Mouse (Mus musculus): ENCODE measurements around the gene Btg2. TPM values are rescaled to one million over a fixed set of nuclear protein-coding genes. Genes with fewer than 3 reads are reported as not detected.

The Btg2 gene
- polyA plus RNA-seq, 1 experiment: 19.8 TPM

DNA sequence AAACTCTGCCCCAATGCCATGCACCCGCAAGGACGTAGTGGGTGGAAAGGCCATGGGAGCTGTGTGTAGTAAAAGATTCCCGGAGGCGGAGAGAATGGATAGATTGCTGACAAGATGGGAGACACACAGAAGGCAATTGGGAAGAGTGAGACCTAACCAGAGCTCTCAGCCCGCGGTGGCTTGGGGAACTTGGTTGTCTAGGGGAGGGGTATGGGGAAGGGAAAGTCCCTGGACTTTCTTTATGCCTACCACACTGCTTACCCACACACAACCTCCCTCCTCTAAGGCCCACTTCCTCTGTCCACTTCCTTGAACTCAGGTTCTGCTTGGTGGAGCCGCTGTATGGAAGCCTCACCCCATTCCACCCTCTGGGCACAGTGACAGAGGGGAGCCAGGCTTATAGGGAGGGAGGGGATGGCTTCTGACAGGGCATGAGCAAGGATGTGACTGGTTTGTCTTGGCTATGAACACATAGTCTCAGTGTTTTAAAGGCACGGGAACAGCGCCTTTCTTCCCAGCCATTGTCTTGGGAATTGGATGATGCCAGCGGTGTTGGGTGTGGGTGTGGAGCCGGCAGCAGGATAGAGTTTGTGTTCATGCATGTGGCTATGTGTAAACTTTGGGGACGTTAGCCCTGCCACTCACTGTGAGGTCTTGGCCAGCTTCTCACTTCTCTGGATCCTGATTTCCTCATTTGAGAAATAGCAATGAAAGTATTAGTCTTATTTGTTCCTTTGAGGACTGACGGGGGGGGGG, 15.0 kb upstream of the Btg2 start:
- Histone ChIP-seq H3K4me1 (ENCODE audit: control insufficient read depth, insufficient read depth, low read length) (peaks cover 7% of the 10 kb centered on the region), H3K4me3 (ENCODE audit: insufficient read depth, low read length) (no peak overlapping the region), H3K27ac (ENCODE audit: insufficient read depth, low read length) (peak overlapping the region; percentile 57)
- TF ChIP-seq CTCF (IDR thresholded peaks at IDR 0.05; ENCODE audit: extremely low read depth, insufficient read depth, low read length): no peak
- no peak for TF ChIP-seq POLR2A (IDR thresholded peaks at IDR 0.05; ENCODE audit: extremely low read depth, insufficient read depth, low read length)

DNA sequence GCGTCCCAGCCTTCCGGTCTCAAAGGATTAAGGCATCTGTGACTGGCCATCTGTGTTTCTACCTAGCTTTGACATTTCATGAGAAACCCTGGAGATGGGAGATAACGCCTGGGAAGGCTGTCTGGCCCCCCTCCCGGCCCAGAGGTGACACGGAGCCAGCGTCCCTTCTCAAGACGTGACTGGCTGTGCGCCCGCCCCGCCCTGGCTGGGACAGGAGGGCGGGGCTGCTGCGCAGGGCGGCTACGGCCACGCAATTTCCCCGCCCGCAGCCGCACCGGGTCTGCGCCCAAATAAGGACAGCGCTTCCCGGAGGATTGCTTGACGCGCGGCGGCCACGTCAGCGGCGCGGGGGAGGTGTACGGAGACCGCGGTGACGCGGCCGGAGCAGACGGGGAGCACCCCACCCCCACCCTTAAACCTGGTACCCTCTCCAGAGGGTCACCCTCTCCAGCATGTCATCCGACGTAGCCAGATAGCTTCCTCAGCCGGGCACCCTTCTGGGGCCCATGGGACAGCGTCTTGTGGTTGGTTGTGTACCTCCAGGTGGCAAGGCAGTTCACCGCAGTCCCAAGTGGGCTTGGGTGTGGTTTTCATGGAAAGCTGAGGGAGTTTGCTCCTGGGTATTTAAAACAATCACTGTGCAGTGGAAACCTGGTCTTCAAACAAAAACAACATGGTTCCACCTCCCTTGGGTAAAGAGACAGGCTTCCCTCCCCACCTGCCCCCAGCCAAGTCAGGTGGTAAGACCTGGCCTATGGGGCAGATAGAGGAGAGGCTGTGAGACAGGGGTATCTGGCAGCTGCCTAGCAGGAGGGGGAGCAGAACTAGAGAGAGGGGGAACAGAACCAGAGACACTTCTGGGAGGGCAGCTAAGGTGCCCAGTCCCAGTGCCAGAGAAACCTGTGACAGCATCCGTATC, 14.2 kb upstream of the Btg2 start:
- no peak for TF ChIP-seq CTCF (IDR thresholded peaks at IDR 0.05; ENCODE audit: extremely low read depth, insufficient read depth, low read length)
- 0 out of 2 replicates have a peak, but pooled peaks have one; percentile 33 for TF ChIP-seq POLR2A (IDR thresholded peaks at IDR 0.05; ENCODE audit: extremely low read depth, insufficient read depth, low read length)
- peaks cover 6% of the 10 kb centered on the region for H3K4me1 ChIP-seq (ENCODE audit: control insufficient read depth, insufficient read depth, low read length)
- H3K27ac ChIP-seq (ENCODE audit: insufficient read depth, low read length): peak overlapping the region; percentile 57
- H3K4me3 ChIP-seq (ENCODE audit: insufficient read depth, low read length): peak overlapping the region; percentile 24

DNA sequence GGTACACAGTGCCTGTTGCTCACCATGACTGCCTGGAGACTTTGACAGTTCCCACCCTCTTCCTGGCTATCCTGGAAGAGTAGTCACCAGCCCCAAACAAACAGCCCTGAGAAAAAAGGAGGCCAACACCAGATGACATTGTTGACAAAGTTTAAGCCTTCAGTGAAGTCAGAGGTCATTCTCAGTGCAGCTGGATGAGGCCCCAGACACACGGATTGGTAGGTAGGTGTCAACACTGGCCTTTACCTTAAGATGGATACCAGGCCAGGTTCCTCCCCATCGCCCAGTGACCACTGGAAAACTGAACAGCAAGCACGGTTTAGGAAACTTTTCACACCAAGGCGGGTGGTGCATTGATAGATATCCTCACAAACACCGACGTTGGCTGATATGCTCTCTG, 13.4 kb upstream of the Btg2 start:
- TF ChIP-seq CTCF (IDR thresholded peaks at IDR 0.05; ENCODE audit: extremely low read depth, insufficient read depth, low read length) (no peak), POLR2A (IDR thresholded peaks at IDR 0.05; ENCODE audit: extremely low read depth, insufficient read depth, low read length) (no peak)
- Histone ChIP-seq H3K4me1 (ENCODE audit: control insufficient read depth, insufficient read depth, low read length) (peaks cover 6% of the 10 kb centered on the region), H3K4me3 (ENCODE audit: insufficient read depth, low read length) (peak overlapping the region; percentile 24), H3K27ac (ENCODE audit: insufficient read depth, low read length) (peak overlapping the region; percentile 22; the same call in 1 of the 2 replicates)

- no peak overlapping the region for H3K27ac ChIP-seq (ENCODE audit: insufficient read depth, low read length)
- no peak for TF ChIP-seq POLR2A (IDR thresholded peaks at IDR 0.05; ENCODE audit: extremely low read depth, insufficient read depth, low read length)
- TF ChIP-seq CTCF (IDR thresholded peaks at IDR 0.05; ENCODE audit: extremely low read depth, insufficient read depth, low read length): no peak
- H3K4me3 ChIP-seq (ENCODE audit: insufficient read depth, low read length): no peak overlapping the region
- peaks cover 6% of the 10 kb centered on the region for H3K4me1 ChIP-seq (ENCODE audit: control insufficient read depth, insufficient read depth, low read length)
Observed at GRCm38 (mm10) chr1:134091851-134092250, 12.9 kb upstream of the Btg2 start.

DNA sequence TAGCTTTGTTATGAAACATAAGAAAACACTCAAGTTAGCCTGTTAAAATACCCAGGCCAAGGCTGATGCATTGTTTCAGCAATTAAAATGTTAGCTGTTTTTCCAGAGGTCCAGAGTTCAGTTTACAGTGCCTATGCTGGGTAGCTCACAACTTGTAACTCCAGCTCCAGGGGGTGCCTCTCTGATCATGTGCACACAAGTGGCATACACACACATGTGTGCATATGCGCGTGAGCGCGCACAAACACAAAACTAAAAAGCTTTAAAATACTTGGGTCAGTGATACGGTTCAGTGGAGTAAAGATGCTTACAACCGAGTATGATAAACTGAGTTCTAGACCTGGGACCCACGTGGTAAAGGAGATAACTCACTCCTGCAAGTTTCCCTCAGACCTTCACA, 10.2 kb upstream of the Btg2 start:
- peaks cover 5% of the 10 kb centered on the region for H3K4me1 ChIP-seq (ENCODE audit: control insufficient read depth, insufficient read depth, low read length)
- H3K27ac ChIP-seq (ENCODE audit: insufficient read depth, low read length): no peak overlapping the region
- TF ChIP-seq POLR2A (IDR thresholded peaks at IDR 0.05; ENCODE audit: extremely low read depth, insufficient read depth, low read length): no peak
- TF ChIP-seq CTCF (IDR thresholded peaks at IDR 0.05; ENCODE audit: extremely low read depth, insufficient read depth, low read length): no peak
- H3K4me3 ChIP-seq (ENCODE audit: insufficient read depth, low read length): no peak overlapping the region

GRCm38 (mm10) chr1:134086811-134087398, 8.0 kb upstream of the Btg2 start:
- Histone ChIP-seq H3K27ac (ENCODE audit: insufficient read depth, low read length) (no peak overlapping the region), H3K4me3 (ENCODE audit: insufficient read depth, low read length) (no peak overlapping the region), H3K4me1 (ENCODE audit: control insufficient read depth, insufficient read depth, low read length) (peaks cover 11% of the 10 kb centered on the region)
- TF ChIP-seq CTCF (IDR thresholded peaks at IDR 0.05; ENCODE audit: extremely low read depth, insufficient read depth, low read length) (no peak), POLR2A (IDR thresholded peaks at IDR 0.05; ENCODE audit: extremely low read depth, insufficient read depth, low read length) (no peak)

DNA sequence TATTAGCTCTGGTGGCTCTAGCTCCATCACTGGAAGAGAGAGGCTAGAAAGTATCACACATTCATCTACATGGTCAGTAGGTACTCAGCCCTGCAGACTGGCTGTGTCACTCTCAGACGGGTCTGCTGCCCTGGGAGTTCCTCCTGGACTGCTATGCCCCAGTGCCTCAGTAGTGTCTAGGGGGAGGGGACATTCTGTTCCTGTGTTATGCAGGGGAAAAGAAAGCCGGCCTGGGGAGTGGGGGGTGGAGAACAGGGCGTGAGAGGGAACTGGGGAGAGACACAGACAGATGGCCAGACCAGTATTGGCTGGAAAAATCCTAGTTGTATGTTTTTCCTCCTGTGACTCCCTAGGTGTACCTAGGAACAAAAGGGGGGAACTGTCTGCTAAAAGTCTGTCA, 7.1 kb upstream of the Btg2 start:
- Histone ChIP-seq H3K4me3 (ENCODE audit: insufficient read depth, low read length) (no peak overlapping the region), H3K27ac (ENCODE audit: insufficient read depth, low read length) (no peak overlapping the region), H3K4me1 (ENCODE audit: control insufficient read depth, insufficient read depth, low read length) (peaks cover 11% of the 10 kb centered on the region)
- TF ChIP-seq POLR2A (IDR thresholded peaks at IDR 0.05; ENCODE audit: extremely low read depth, insufficient read depth, low read length): no peak
- TF ChIP-seq CTCF (IDR thresholded peaks at IDR 0.05; ENCODE audit: extremely low read depth, insufficient read depth, low read length): no peak

DNA sequence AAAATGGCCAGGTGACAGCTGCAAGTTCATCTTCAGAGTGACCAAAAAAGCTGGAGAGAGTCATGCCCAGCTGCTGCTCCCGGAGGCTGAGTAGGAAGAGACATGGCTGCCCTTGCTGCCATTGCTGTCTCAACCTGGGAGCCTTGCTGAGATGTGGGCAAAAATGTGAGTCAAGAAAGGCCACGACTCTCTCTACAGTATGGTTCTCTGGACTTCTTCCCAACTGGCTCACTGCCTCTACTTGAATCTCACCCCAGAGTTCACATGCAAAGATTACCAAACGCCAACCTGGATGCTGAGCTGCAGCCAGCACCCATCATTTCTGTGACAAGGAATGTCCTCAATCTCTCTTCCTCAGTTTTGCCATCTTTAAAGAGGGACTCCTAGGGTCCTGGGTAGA, 5.2 kb upstream of the Btg2 start:
- Histone ChIP-seq H3K4me3 (ENCODE audit: insufficient read depth, low read length) (no peak overlapping the region), H3K4me1 (ENCODE audit: control insufficient read depth, insufficient read depth, low read length) (peaks cover 12% of the 10 kb centered on the region), H3K27ac (ENCODE audit: insufficient read depth, low read length) (no peak overlapping the region)
- TF ChIP-seq POLR2A (IDR thresholded peaks at IDR 0.05; ENCODE audit: extremely low read depth, insufficient read depth, low read length) (no peak), CTCF (IDR thresholded peaks at IDR 0.05; ENCODE audit: extremely low read depth, insufficient read depth, low read length) (no peak)

DNA sequence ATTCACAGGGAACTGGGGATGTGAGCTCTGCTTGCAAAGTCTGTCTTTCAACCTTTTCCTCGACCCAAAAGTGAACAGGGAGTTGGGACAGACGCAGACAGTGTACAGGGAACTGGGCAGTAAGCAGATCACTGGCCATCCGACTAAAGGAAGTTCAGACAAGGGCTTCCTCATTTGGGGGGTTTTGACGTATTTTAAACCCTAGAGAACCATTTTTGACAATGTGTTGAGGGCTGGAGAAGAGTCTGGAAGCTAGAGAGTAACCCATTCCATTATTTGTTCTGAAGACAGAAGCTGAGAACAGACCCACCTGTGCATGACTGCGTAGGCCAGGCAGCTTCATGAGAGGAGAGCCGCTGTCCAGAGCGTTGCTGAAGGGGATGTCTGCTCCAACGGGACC, 4.8 kb upstream of the Btg2 start:
- H3K4me3 ChIP-seq (ENCODE audit: insufficient read depth, low read length): no peak overlapping the region
- peaks cover 12% of the 10 kb centered on the region for H3K4me1 ChIP-seq (ENCODE audit: control insufficient read depth, insufficient read depth, low read length)
- H3K27ac ChIP-seq (ENCODE audit: insufficient read depth, low read length): peak overlapping the region; percentile 54; the same call in 1 of the 2 replicates
- TF ChIP-seq CTCF (IDR thresholded peaks at IDR 0.05; ENCODE audit: extremely low read depth, insufficient read depth, low read length) (no peak), POLR2A (IDR thresholded peaks at IDR 0.05; ENCODE audit: extremely low read depth, insufficient read depth, low read length) (no peak)
